Mouse (Mus musculus) spleen, adult 2 months (tissue): ENCODE data around the gene Txlna.

Experiments used
- CTCF ChIP-seq: fragments of 200-500 bp; IDR thresholded peaks from 2 replicates; pipeline ENCODE4 v1.5.1; 2011; ENCODE audit warnings: mild to moderate bottlenecking, inconsistent platforms; ENCODE audit not compliant: insufficient read depth, insufficient read length, insufficient replicate concordance; ENCODE audit errors: extremely low read depth
- POLR2A ChIP-seq: fragments of 200-500 bp; IDR thresholded peaks from 2 replicates; pipeline ENCODE4 v1.6.1; 2011; ENCODE audit warnings: low read depth, low read length, inconsistent platforms

DNA sequence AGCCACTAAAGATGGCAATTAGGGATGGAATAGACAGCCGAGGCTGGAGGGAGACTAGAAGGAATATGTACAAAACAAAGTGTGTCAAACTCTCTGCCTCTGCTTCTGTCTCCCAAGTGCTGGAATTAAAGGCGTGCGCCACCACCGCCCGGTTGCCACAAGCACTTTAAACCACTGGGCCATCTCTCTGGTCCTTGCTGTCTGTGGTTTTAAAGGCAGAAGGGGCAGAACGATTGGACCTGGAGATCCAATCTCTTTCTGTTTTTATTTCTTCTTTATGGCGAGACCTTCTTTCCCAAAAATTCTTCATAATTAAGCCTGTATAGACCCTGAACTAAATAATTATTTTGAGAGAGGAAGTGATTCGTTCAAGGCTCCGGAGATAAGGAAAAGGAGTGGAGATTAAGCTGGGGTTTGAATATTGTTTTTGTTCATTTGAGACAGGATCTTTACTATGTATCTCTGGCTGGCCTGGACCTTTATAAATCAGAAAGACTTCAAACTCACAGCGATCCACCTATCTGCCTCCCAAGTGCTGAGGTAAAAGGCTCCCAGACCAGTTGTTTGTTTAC is 32.1 kb upstream of the Txlna start:
- TF ChIP-seq CTCF (no peak), POLR2A (no peak)
